Mouse (Mus musculus) frontal cortex, postnatal 10 days (tissue): ENCODE results near the gene Tspan18.

ENCODE experiments used
- DNase-seq, 2 experiments: peaks; one replicate each; pipeline ENCODE4 v3.0.0; 2022; ENCODE audit warnings: low spot score in 2 of 2, mixed read lengths in 1 of 2

Tspan18 gene

GRCm38 (mm10) chr2:93291186-93291926 lies 42.9 kb downstream of the Tspan18 start:
- DNase-seq: no peak

GRCm38 (mm10) chr2:93290345-93291118 lies 43.8 kb downstream of the Tspan18 start:
- no peak for DNase-seq

- no peak for DNase-seq
Measured at GRCm38 (mm10) chr2:93289161-93289560, 45.1 kb downstream of the Tspan18 start.

GRCm38 (mm10) chr2:93287348-93287747 lies 47.0 kb downstream of the Tspan18 start:
- DNase-seq: no peak

- DNase-seq: no peak
Measured at GRCm38 (mm10) chr2:93286742-93287141, 47.6 kb downstream of the Tspan18 start.

- DNase-seq: no peak
Measured at GRCm38 (mm10) chr2:93286321-93286720, 48.0 kb downstream of the Tspan18 start.

- no peak for DNase-seq
Measured at GRCm38 (mm10) chr2:93285842-93286241, 48.5 kb downstream of the Tspan18 start.

GRCm38 (mm10) chr2:93284625-93285024 lies 49.7 kb downstream of the Tspan18 start:
- DNase-seq: no peak

GRCm38 (mm10) chr2:93283481-93284293 lies 50.6 kb downstream of the Tspan18 start:
- no peak for DNase-seq

GRCm38 (mm10) chr2:93282636-93283035 lies 51.7 kb downstream of the Tspan18 start:
- DNase-seq: no peak

- DNase-seq: no peak
Measured at GRCm38 (mm10) chr2:93281466-93281865, 52.8 kb downstream of the Tspan18 start.

GRCm38 (mm10) chr2:93280117-93280620 lies 54.1 kb downstream of the Tspan18 start:
- DNase-seq: no peak

- DNase-seq: no peak
Measured at GRCm38 (mm10) chr2:93278181-93278975, 55.9 kb downstream of the Tspan18 start.

- DNase-seq: no peak
Measured at GRCm38 (mm10) chr2:93277486-93277885, 56.8 kb downstream of the Tspan18 start.

- no peak for DNase-seq
Measured at GRCm38 (mm10) chr2:93276026-93276425, 58.3 kb downstream of the Tspan18 start.

GRCm38 (mm10) chr2:93273916-93274315 lies 60.4 kb downstream of the Tspan18 start:
- DNase-seq: no peak

- DNase-seq: no peak
Measured at GRCm38 (mm10) chr2:93270083-93270482, 64.2 kb downstream of the Tspan18 start.

- no peak for DNase-seq
Measured at GRCm38 (mm10) chr2:93269611-93270010, 64.7 kb downstream of the Tspan18 start.

- DNase-seq: no peak
Measured at GRCm38 (mm10) chr2:93268711-93269270, 65.5 kb downstream of the Tspan18 start.

- DNase-seq: no peak
Measured at GRCm38 (mm10) chr2:93267791-93268190, 66.5 kb downstream of the Tspan18 start.
